Mouse (Mus musculus) right cerebral cortex, adult 2 months (tissue): ENCODE results near the gene Nqo1.
A peak's percentile ranks its signal among the peaks of the same experiment; 100 is the strongest.

Experiments used
- DNase-seq, 2 experiments: peaks; one replicate each; pipeline ENCODE4 v3.0.0; 2021 to 2022; ENCODE audit warnings: low spot score in 2 of 2

Gene Nqo1

GRCm38 (mm10) chr8:107403038-107403781 is at the start of gene Nqo1:
TSS of gene Nqo1 (minus strand) at chr8:107403206.
- DNase-seq, result peak; percentile 51 to 65

GRCm38 (mm10) chr8:107451414-107452066 is 48.5 kb upstream of the Nqo1 start:
- DNase-seq, result no peak

DNA sequence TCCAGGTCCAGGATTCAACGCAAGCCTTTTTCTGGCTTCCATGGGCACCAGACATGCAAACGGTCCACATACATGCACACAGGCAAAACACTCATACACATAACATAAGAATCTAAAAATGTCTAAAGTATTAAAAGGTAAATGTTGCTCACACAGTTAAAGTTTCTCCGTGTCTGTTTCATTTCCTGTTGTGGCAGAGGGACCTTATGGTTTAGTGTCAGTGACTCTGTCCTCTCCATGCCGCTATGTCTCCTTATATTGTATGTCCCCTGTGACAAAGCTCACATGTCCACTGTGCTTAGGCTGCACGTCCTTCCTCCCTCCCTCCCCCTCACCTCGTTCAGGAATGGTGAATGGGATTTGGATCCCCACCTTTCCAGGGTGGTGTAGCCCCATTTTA is 46.6 kb upstream of the Nqo1 start:
- DNase-seq, result no peak

DNA sequence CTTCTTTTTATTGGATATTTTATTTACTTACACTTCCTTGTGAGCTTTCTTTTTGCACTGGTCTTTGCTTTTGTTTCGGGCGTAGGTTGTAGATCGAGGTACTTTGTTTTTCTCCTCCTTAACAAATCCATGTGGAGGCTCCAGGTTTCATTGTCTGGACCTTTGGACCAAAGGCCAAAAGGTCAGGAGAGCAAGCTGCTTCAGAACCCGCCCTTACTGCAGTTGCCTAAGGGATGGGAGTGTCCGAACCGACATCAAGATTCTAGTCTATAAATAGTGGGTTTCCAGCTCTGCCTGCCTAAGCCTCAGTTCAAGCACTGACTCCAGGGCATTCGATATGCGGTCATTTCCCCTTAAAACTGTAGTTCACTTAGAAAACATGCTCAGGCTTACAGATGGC is 46.1 kb upstream of the Nqo1 start:
- no peak for DNase-seq

GRCm38 (mm10) chr8:107448382-107448889 is 45.4 kb upstream of the Nqo1 start:
- no peak for DNase-seq

- DNase-seq, result no peak
Observed at GRCm38 (mm10) chr8:107447713-107448112, 44.7 kb upstream of the Nqo1 start.

- no peak for DNase-seq
Observed at GRCm38 (mm10) chr8:107444626-107445025, 41.6 kb upstream of the Nqo1 start.

DNA sequence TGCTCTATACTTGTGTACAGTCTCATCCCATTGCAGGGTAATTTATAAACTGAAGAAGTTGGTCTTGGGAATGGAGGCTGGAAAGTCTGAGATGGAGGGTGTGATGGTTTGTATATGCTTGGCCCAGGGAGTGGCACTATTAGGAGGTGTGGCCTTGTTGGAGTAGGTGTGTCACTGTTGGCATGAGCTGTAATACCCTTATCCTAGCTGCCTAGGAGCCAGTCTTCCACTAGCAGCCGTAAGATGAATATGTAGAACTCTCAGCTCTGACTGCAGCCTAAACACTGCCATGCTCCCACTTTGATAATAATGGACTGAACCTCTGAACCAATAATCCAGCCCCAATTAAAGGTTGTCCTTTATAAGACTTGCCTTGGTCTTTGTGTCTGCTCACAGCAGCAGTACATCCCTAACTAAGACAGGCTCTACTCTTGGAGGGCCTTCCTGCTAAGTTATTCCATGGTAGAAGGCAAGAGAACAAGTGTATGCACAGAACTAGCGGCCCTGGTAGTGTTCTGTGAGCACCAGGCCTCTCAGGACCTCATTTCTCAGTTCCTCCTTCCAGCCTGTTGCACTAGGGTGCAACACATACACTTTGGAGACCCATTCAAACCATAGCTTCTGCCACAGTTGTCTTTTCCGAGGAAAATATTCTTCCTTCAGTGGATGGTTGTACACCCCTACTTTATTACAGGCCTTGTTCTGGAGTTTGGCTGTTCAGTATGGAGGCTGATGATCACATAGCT is 37.0 kb upstream of the Nqo1 start:
- DNase-seq, result no peak

DNA sequence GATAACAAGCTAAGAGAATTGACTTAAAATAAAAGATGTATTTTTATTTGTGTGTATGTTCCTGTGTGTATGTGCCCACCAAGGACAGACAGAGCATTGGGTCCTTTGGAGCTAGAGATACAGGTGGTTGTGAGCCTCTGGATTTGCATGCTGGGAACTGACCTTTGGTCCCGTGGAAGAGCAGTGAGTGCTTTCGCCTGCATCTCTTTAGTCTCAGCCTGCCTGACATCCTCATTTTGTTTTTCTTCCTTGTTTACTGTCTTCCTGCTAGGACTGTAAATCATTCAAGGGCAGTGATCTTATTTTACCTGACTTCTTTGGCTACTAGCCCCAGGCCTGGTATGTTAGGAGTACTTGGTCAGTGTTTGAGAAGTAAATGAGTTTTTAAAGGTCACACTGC is 34.7 kb upstream of the Nqo1 start:
- no peak for DNase-seq

DNA sequence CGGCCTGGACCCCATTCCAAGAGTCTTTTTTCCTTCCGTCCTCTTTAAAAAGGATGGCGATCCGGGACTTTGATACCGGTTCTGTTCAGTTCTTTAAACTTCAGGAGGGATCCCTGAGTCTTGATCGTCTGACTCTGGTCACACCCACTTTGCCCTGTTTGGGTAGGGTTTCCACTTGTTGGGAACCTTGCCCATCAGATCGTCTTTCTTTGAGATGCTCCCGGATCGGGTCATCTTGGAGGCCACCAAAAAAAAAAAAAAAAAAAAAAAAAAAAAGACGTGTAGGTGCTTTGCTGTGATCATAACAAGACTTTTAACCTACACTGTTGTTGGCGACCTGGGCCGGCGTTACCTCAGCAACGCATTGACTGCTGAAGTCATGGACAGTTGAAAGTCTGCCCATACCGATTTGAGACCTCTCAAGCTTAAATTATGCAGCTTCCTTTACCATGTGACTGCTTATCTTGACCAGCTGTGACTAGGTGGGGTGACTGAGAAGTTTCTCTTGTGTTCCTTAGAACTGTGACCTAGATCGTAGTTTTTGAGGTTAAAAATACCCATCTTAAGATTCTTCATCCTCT is 33.9 kb upstream of the Nqo1 start:
- DNase-seq, result no peak

DNA sequence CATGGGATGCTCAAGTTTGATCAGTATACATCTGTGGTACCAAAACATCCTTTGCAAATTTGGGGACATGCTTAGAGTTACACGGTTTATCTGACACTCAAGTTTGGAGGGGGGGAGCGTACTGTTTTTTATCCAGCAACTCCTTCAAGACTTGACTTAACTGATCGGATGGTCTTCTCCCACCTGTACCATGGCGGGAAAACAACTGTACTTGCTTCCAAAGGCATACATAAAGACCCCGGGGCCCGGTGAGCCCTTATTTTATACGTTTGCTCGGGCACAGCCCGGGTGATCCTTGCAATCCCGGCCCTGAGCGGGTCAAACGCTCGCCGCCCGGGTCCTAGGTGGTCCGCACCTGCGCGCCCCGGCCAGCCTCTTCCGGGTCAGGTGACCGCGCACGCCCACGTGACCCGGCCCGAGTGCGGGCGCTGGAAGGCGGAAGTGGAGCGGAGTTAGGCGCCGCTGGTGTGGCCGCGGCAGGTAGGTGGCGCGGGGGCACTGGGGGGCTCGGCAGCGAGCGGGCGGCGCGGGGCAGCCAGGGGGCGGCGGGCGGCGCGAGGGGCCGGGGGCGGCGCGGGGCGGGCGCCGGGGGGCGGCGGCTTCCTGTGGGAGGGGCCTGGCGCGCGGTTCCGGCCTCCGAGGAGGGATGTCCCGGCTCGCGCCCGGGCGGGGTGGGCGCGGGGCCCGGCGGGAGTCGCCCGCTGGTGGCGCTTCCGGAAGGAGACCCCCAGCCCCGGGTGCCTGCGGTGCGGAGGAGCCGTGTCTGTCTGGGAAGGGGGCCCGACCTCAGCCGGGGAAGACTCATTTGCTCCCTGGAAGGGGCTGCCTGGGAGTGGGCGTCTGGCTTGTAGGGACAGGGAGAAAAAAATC is 33.2 kb upstream of the Nqo1 start, which contains the start of gene Wwp2:
Gene Wwp2 (plus strand): TSS at position 404 of the 870 bp plus-strand sequence.
- peak; percentile 67 to 72 for DNase-seq

DNA sequence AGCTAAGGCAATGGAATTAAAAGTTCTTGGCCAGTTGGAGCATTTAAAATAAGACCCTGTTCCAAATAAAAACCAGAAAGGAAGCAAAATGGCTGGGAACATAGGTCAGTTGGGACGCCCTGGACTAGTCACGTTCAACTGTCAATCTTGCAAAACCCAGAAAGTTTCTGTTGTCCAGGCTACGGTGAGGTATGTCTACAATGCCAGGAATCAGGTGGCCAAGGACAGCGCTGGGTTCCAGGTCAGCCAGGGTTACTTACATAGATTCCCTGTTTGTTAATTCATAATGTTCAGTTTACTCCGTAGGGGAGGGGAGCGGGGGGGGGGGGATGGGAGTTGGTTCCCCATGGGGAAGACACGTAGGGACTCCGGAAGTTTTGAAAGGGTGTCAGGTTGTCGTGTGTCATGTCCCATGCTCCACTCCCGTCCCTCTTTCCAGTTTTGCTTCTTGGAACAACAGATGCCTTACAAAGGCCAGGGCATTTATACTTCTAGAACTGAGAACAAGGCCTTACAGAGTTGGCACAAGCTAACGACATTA is 32.5 kb upstream of the Nqo1 start:
- DNase-seq, result no peak

GRCm38 (mm10) chr8:107430821-107431220 is 27.8 kb upstream of the Nqo1 start:
- no peak for DNase-seq

- DNase-seq, result no peak
Observed at GRCm38 (mm10) chr8:107425230-107425597, 22.2 kb upstream of the Nqo1 start.

GRCm38 (mm10) chr8:107424597-107425229 is 21.7 kb upstream of the Nqo1 start, which contains the start of gene Nob1:
TSS of gene Nob1 (minus strand) at chr8:107425051.
- DNase-seq, result peak; percentile 96 to 98

DNA sequence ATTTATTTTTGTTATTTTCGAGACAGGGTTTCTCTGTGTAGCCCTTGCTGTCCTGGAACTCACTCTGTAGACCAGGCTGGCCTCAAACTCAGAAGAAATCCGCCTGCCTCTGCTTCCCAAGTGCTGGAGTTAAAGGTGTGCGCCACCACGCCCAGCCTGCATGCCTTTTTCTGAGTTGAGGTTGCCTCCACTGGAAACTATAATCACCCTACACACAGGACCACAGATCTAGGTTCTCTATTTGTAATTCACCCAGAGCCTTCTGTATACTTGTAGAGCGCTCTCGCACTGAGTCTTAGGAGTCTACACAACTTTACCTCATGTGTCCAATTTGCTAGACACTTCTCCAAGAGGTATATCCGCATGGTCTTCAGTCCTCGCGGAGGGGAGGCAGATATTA is 21.2 kb upstream of the Nqo1 start:
- DNase-seq, result no peak

GRCm38 (mm10) chr8:107417001-107417400 is 14.0 kb upstream of the Nqo1 start:
- no peak for DNase-seq

DNA sequence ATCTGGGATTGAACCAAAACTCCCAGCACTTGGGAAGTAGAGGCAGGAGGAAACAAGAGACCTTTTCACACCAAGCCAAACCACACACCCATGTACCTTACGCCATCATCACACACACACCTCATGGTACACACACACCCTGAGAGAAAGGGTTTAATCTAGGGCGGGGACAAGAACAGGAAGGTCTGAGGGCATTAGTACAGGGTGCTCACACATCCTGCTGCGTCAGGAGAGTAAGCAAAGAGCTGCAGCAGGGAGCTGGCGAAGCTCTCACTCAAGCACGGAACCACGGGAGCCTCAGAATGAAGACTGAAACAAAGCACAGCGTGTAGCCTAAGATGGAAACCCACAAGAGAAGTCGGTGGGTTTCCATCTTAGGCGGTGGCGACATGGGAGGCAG is 10.9 kb upstream of the Nqo1 start:
- no peak for DNase-seq

GRCm38 (mm10) chr8:107412552-107412951 is 9.5 kb upstream of the Nqo1 start:
- DNase-seq, result no peak

GRCm38 (mm10) chr8:107411391-107411790 is 8.4 kb upstream of the Nqo1 start:
- peak in 1 of 2 experiments; percentile 31 for DNase-seq
